ENCODE assay signal across 27 mouse cellular contexts in the genomic region with DNA sequence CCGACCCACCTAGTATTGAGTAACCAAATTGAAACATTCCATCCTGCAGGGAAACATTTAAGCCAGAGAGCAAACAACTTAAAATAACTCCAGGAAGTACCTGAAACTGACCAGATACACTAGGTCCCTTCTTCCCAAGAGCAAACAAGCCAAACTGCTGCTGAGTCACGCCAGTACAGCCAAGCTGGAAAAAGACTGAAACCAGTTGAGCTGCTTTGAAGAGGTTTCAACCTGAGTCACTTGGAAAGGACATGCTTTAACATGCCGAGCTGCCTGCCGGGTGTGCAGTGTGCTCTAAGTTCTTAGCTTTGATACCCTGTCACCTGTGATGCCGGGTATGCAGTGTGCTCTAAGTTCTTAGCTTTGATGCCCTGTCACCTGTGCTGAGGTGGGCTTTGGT. TPM values are rescaled to one million over a fixed set of nuclear protein-coding genes. Genes with fewer than 3 reads are reported as not detected.
DNase-seq lines count a peak whose midpoint lies in the region; ATAC-seq and TF ChIP-seq lines count a peak whose summit lies in the region.
"Had no signal": no experiment of that assay in that cellular context is flagged by ENCODE, and none has a peak within 500 bp of the region (broad histone marks: within the 10 kb centered on the region; RNA-seq: fewer than 3 reads in every experiment).

No protein-coding gene starts in this region.

- TF ChIP-seq CTCF in embryonic fibroblast, embryonic 13.5 days (IDR thresholded peaks at IDR 0.05; ENCODE audit: borderline replicate concordance, insufficient read depth, low read length) = no peak

- no peaks in the 10 kb centered on the region for H3K36me3 ChIP-seq in limb, embryonic 14.5 days (ENCODE audit: control insufficient read depth, insufficient read depth, low read length)
- H3K36me3 ChIP-seq in limb, embryonic 10.5 days = no peaks in the 10 kb centered on the region
- no peaks in the 10 kb centered on the region for H3K36me3 ChIP-seq in midbrain, embryonic 10.5 days
- H3K36me3 ChIP-seq in neural tube, embryonic 15.5 days = no peaks in the 10 kb centered on the region
- H3K36me3 ChIP-seq: embryonic facial prominence, embryonic 13.5 days; forebrain, embryonic 10.5 days; hindbrain, embryonic 12.5 days; liver, embryonic 13.5 days; midbrain, embryonic 13.5 days; neural tube, embryonic 12.5 days had no signal

- 61% methylated on average over 5 of the region's 5 CpGs for WGBS in limb, embryonic 14.5 days
- 81% methylated on average over 5 of the region's 5 CpGs for WGBS in limb, embryonic 10.5 days
- WGBS in midbrain, embryonic 10.5 days = 77% methylated on average over 5 of the region's 5 CpGs
- WGBS in neural tube, embryonic 15.5 days = 86% methylated on average over 5 of the region's 5 CpGs

- H3K4me1 ChIP-seq in limb, embryonic 14.5 days (ENCODE audit: control insufficient read depth, insufficient read depth, low read length) = no peaks in the 10 kb centered on the region
- H3K4me1 ChIP-seq in limb, embryonic 10.5 days = no peaks in the 10 kb centered on the region
- no peaks in the 10 kb centered on the region for H3K4me1 ChIP-seq in embryonic fibroblast, embryonic 13.5 days (ENCODE audit: control insufficient read depth, insufficient read depth, low read length)
- H3K4me1 ChIP-seq in midbrain, embryonic 10.5 days = no peaks in the 10 kb centered on the region
- no peaks in the 10 kb centered on the region for H3K4me1 ChIP-seq in neural tube, embryonic 15.5 days
- H3K4me1 ChIP-seq: embryonic facial prominence, embryonic 13.5 days; forebrain, embryonic 10.5 days; hindbrain, embryonic 12.5 days; liver, embryonic 13.5 days; midbrain, embryonic 13.5 days; neural tube, embryonic 12.5 days had no signal

- no peak overlapping the region for H3K4me3 ChIP-seq in limb, embryonic 14.5 days (replicated peaks; ENCODE audit: low read length)
- H3K4me3 ChIP-seq in limb, embryonic 10.5 days = no peak overlapping the region
- H3K4me3 ChIP-seq in embryonic fibroblast, embryonic 13.5 days (ENCODE audit: insufficient read depth, low read length) = no peak overlapping the region
- no peak overlapping the region for H3K4me3 ChIP-seq in midbrain, embryonic 10.5 days
- H3K4me3 ChIP-seq in neural tube, embryonic 15.5 days (replicated peaks) = no peak overlapping the region
- H3K4me3 ChIP-seq: embryonic facial prominence, embryonic 13.5 days; forebrain, embryonic 10.5 days; hindbrain, embryonic 12.5 days; left cerebral cortex, adult 2 months; liver, embryonic 13.5 days; midbrain, embryonic 13.5 days; neural tube, embryonic 12.5 days had no signal

- no peak overlapping the region for H3K4me2 ChIP-seq in limb, embryonic 14.5 days (replicated peaks; ENCODE audit: low read depth, low read length, severe bottlenecking)
- no peak overlapping the region for H3K4me2 ChIP-seq in neural tube, embryonic 15.5 days
- H3K4me2 ChIP-seq: embryonic facial prominence, embryonic 13.5 days; heart, embryonic 11.5 days; hindbrain, embryonic 12.5 days; liver, embryonic 13.5 days; midbrain, embryonic 13.5 days; neural tube, embryonic 12.5 days had no signal

- no peak for ATAC-seq in limb, embryonic 14.5 days (ENCODE audit: low FRiP score, low read depth)
- ATAC-seq in neural tube, embryonic 15.5 days (ENCODE audit: low FRiP score) = no peak
- ATAC-seq: forebrain, postnatal 0 days; inflammation-experienced regulatory T-cells, adult 6 months; midbrain, embryonic 13.5 days had no signal

- H3K9ac ChIP-seq in limb, embryonic 14.5 days (ENCODE audit: low read depth, low read length, severe bottlenecking) = no peak overlapping the region
- no peak overlapping the region for H3K9ac ChIP-seq in neural tube, embryonic 15.5 days (replicated peaks)
- H3K9ac ChIP-seq: embryonic facial prominence, embryonic 13.5 days; forebrain, postnatal 0 days; hindbrain, embryonic 12.5 days; liver, embryonic 13.5 days; midbrain, embryonic 13.5 days; neural tube, embryonic 12.5 days had no signal

- DNase-seq in limb, embryonic 14.5 days (ENCODE audit: low spot score) = peak; percentile 5
- DNase-seq in limb, embryonic 10.5 days (ENCODE audit: low spot score) = no peak
- DNase-seq in 3134 (ENCODE audit: extremely low read depth, insufficient read length, low spot score) = peak; percentile 44
- DNase-seq in NIH3T3 (ENCODE audit: low read depth) = peak; percentile 14
- DNase-seq in midbrain, embryonic 10.5 days (ENCODE audit: low spot score) = no peak
- DNase-seq in kidney, postnatal 25 days = no peak
- DNase-seq: cerebellum, adult 9-11 months; forebrain, postnatal 0 days; heart, postnatal 10 days; kidney, adult 2 months; kidney, postnatal 36 days; layer of hippocampus, adult 9-11 months; left cerebral cortex, postnatal 4 days; liver, embryonic 13.5 days; right cerebral cortex, adult 18-20 months; thymus, postnatal 36 days had no signal

- H3K27me3 ChIP-seq in limb, embryonic 14.5 days (ENCODE audit: control insufficient read depth, insufficient read depth, low read length) = no peaks in the 10 kb centered on the region
- H3K27me3 ChIP-seq in limb, embryonic 10.5 days (ENCODE audit: low read depth, poor library complexity, severe bottlenecking) = peaks cover 64% of the 10 kb centered on the region
- H3K27me3 ChIP-seq in midbrain, embryonic 10.5 days (ENCODE audit: low read depth, poor library complexity, severe bottlenecking) = peaks cover 68% of the 10 kb centered on the region
- H3K27me3 ChIP-seq in neural tube, embryonic 15.5 days (replicated peaks) = peaks cover 8% of the 10 kb centered on the region; the same call in 1 of the 2 replicates
- H3K27me3 ChIP-seq: liver, embryonic 13.5 days; neural tube, embryonic 12.5 days had no signal

- no peaks in the 10 kb centered on the region for H3K9me3 ChIP-seq in limb, embryonic 14.5 days (ENCODE audit: control insufficient read depth, low read length)
- no peaks in the 10 kb centered on the region for H3K9me3 ChIP-seq in limb, embryonic 10.5 days (replicated peaks)
- no peaks in the 10 kb centered on the region for H3K9me3 ChIP-seq in midbrain, embryonic 10.5 days (replicated peaks)
- H3K9me3 ChIP-seq in neural tube, embryonic 15.5 days (replicated peaks) = no peaks in the 10 kb centered on the region
- H3K9me3 ChIP-seq: embryonic facial prominence, embryonic 13.5 days; forebrain, embryonic 10.5 days; hindbrain, embryonic 12.5 days; liver, embryonic 13.5 days; midbrain, embryonic 13.5 days; neural tube, embryonic 12.5 days had no signal

- no peak for TF ChIP-seq POLR2A in limb, embryonic 14.5 days (IDR thresholded peaks at IDR 0.05; ENCODE audit: borderline replicate concordance, extremely low read depth, insufficient read depth, insufficient read length)
- no peak for TF ChIP-seq POLR2A in embryonic fibroblast, embryonic 13.5 days (IDR thresholded peaks at IDR 0.05; ENCODE audit: low read depth, low read length)

- no peak overlapping the region for H3K27ac ChIP-seq in limb, embryonic 14.5 days (replicated peaks; ENCODE audit: low read depth, low read length)
- no peak overlapping the region for H3K27ac ChIP-seq in limb, embryonic 10.5 days
- H3K27ac ChIP-seq in embryonic fibroblast, embryonic 13.5 days (ENCODE audit: insufficient read depth, low read length) = peak overlapping the region; percentile 34
- H3K27ac ChIP-seq in midbrain, embryonic 10.5 days (replicated peaks) = no peak overlapping the region
- H3K27ac ChIP-seq in neural tube, embryonic 15.5 days (replicated peaks) = no peak overlapping the region
- H3K27ac ChIP-seq: embryonic facial prominence, embryonic 13.5 days; forebrain, embryonic 10.5 days; hindbrain, embryonic 12.5 days; left cerebral cortex, adult 2 months; liver, embryonic 13.5 days; macrophage; midbrain, embryonic 13.5 days; neural tube, embryonic 12.5 days had no signal

RNA-seq across cellular contexts. Expression of gene Mid2, which starts 26.4 kb away (rescaled TPM):
- polyA plus RNA-seq in limb, embryonic 14.5 days (2012; rRNA removed) = 7.4 and 8.0 TPM in 2 replicates
- 6.5 and 7.4 TPM in 2 replicates for polyA plus RNA-seq in limb, embryonic 14.5 days (2014; fragmentation: Nextera tagmentation; extraction: Ambion mirVana)
- 1.3 TPM in 2 replicates for polyA plus RNA-seq in limb, embryonic 10.5 days (2016; fragmentation: Nextera tagmentation; extraction: Ambion mirVana)
- 19.4 and 26.8 TPM in 2 replicates for polyA plus RNA-seq in embryonic fibroblast, embryonic 13.5 days (2011; ENCODE audit: insufficient read length, low read depth, missing spikeins)
- 1.8 and 2.1 TPM in 2 replicates for polyA plus RNA-seq in midbrain, embryonic 10.5 days (2016; fragmentation: Nextera tagmentation; extraction: Ambion mirVana)
- 6.3 and 6.6 TPM in 2 replicates for polyA plus RNA-seq in neural tube, embryonic 15.5 days (2015; fragmentation: Nextera tagmentation; extraction: Ambion mirVana)

RNA-seq across cellular contexts. Expression of gene Tsc22d3, which starts 37.6 kb away (rescaled TPM):
- polyA plus RNA-seq in limb, embryonic 14.5 days (2012; rRNA removed) = 52.9 and 57.5 TPM in 2 replicates
- polyA plus RNA-seq in limb, embryonic 14.5 days (2014; fragmentation: Nextera tagmentation; extraction: Ambion mirVana) = 96.0 and 104 TPM in 2 replicates
- 90.3 and 109 TPM in 2 replicates for polyA plus RNA-seq in limb, embryonic 10.5 days (2016; fragmentation: Nextera tagmentation; extraction: Ambion mirVana)
- polyA plus RNA-seq in embryonic fibroblast, embryonic 13.5 days (2011; ENCODE audit: insufficient read length, low read depth, missing spikeins) = 30.8 and 40.7 TPM in 2 replicates
- 133 and 146 TPM in 2 replicates for polyA plus RNA-seq in midbrain, embryonic 10.5 days (2016; fragmentation: Nextera tagmentation; extraction: Ambion mirVana)
- 128 and 132 TPM in 2 replicates for polyA plus RNA-seq in neural tube, embryonic 15.5 days (2015; fragmentation: Nextera tagmentation; extraction: Ambion mirVana)

Comparison
In these comparisons a context has a peak if more than half of its experiments do, and no peak if none do; other contexts are left out.
1. DNase-seq: peak in limb, embryonic 14.5 days (single experiment), 3134 (single experiment) and NIH3T3 (single experiment); none in limb, embryonic 10.5 days (single experiment), midbrain, embryonic 10.5 days (single experiment) and kidney, postnatal 25 days (0 of 2).